Mouse (Mus musculus) embryonic facial prominence, embryonic 13.5 days (tissue): ENCODE measurements around the gene Hpca. TPM values are rescaled to one million over a fixed set of nuclear protein-coding genes. Genes with fewer than 3 reads are reported as not detected.

Experiments
- ATAC-seq: fragments of 200-750 bp; cut with Nextera tagmentation; 2 replicates; pipeline ENCODE4 v1.8.0; 2017; ENCODE audit warnings: low read depth; ENCODE audit not compliant: insufficient number of reproducible peaks, insufficient read depth, low FRiP score, low TSS enrichment
- H3K27ac ChIP-seq: fragments of 300-500 bp; sonication (generic); 2 replicates; pipeline ENCODE4 v1.5.1; 2015; ENCODE audit warnings: moderate library complexity, mild to moderate bottlenecking, inconsistent platforms
- H3K27me3 ChIP-seq: fragments of 300-500 bp; sonication (generic); 2 replicates; pipeline ENCODE4 v1.6.1; 2015; ENCODE audit warnings: mild to moderate bottlenecking, inconsistent platforms
- H3K36me3 ChIP-seq: fragments of 300-500 bp; sonication (generic); 2 replicates; pipeline ENCODE4 v1.6.1; 2015; ENCODE audit warnings: mild to moderate bottlenecking, inconsistent platforms
- H3K4me1 ChIP-seq: fragments of 300-500 bp; sonication (generic); 2 replicates; pipeline ENCODE4 v1.6.1; 2015; ENCODE audit warnings: inconsistent platforms
- H3K4me2 ChIP-seq: fragments of 300-500 bp; sonication (generic); 2 replicates; pipeline ENCODE4 v1.6.1; 2015; ENCODE audit warnings: moderate library complexity, mild to moderate bottlenecking, inconsistent platforms
- H3K4me3 ChIP-seq: fragments of 300-500 bp; sonication (generic); 2 replicates; pipeline ENCODE4 v1.5.1; 2015; ENCODE audit warnings: mild to moderate bottlenecking, inconsistent platforms
- H3K9ac ChIP-seq: fragments of 300-500 bp; sonication (generic); 2 replicates; pipeline ENCODE4 v1.6.1; 2015; ENCODE audit warnings: mild to moderate bottlenecking, inconsistent platforms
- H3K9me3 ChIP-seq: fragments of 300-500 bp; sonication (generic); 2 replicates; pipeline ENCODE4 v1.6.1; 2016; ENCODE audit warnings: inconsistent platforms
- WGBS: fragments of 180-500 bp; shearing (Covaris S2); methylation state at CpG from one replicate; pipeline ENCODE4 v1.1.7; 2015; ENCODE audit warnings: mixed read lengths; 5-methylcytosine and 5-hydroxymethylcytosine counted together
- polyA plus RNA-seq: library from polyadenylated mRNA; unstranded; fragments of >200 nt; fragmentation: Nextera tagmentation; extraction: Ambion mirVana; gene quantifications from 2 replicates; pipeline ENCODE4 v1.2.1, GENCODE M21; 2015

Gene Hpca
- polyA plus RNA-seq: 2.7 and 3.1 TPM in 2 replicates

GRCm38 (mm10) chr4:129121569-129122086, at the start of gene Hpca:
TSS of gene Hpca (minus strand) at chr4:129122036.
- Histone ChIP-seq H3K9ac (peak within 1 kb of the TSS; percentile 51), H3K4me2 (peak within 1 kb of the TSS; percentile 97), H3K27ac (no peak within 1 kb of the TSS), H3K4me1 (peaks cover 35% of the 10 kb centered on the region), H3K36me3 (no peaks in the 10 kb centered on the region), H3K27me3 (peaks cover 83% of the 10 kb centered on the region), H3K9me3 (no peaks in the 10 kb centered on the region), H3K4me3 (peak within 1 kb of the TSS; percentile 51)
- under 1% methylated on average over 17 of the region's 17 CpGs for WGBS
- ATAC-seq: 0 out of 2 replicates have a peak, but pooled peaks have one; percentile 13

GRCm38 (mm10) chr4:129161581-129162255, 39.9 kb upstream of the Hpca start:
- no peak overlapping the region for H3K27ac ChIP-seq
- H3K36me3 ChIP-seq: peaks cover 63% of the 10 kb centered on the region
- no peak for ATAC-seq
- H3K4me3 ChIP-seq: no peak overlapping the region
- no peak overlapping the region for H3K4me2 ChIP-seq
- H3K27me3 ChIP-seq: no peaks in the 10 kb centered on the region
- no peaks in the 10 kb centered on the region for H3K9me3 ChIP-seq
- WGBS: 90% methylated on average over 4 of the region's 4 CpGs
- no peaks in the 10 kb centered on the region for H3K4me1 ChIP-seq
- H3K9ac ChIP-seq: no peak overlapping the region

- Histone ChIP-seq H3K4me3 (no peak overlapping the region), H3K4me1 (no peaks in the 10 kb centered on the region), H3K36me3 (peaks cover 63% of the 10 kb centered on the region), H3K4me2 (no peak overlapping the region), H3K27ac (no peak overlapping the region), H3K9me3 (no peaks in the 10 kb centered on the region), H3K27me3 (no peaks in the 10 kb centered on the region), H3K9ac (no peak overlapping the region)
- ATAC-seq: no peak
- WGBS: 94% methylated on average over 1 of the region's 1 CpGs
Measured at GRCm38 (mm10) chr4:129161076-129161475, 39.2 kb upstream of the Hpca start.

GRCm38 (mm10) chr4:129158549-129158948, 36.7 kb upstream of the Hpca start:
- Histone ChIP-seq H3K4me2 (no peak overlapping the region), H3K9me3 (no peaks in the 10 kb centered on the region), H3K9ac (no peak overlapping the region), H3K4me1 (no peaks in the 10 kb centered on the region), H3K27ac (no peak overlapping the region), H3K36me3 (peaks cover 64% of the 10 kb centered on the region), H3K27me3 (no peaks in the 10 kb centered on the region), H3K4me3 (no peak overlapping the region)
- 79% methylated on average over 3 of the region's 3 CpGs for WGBS
- ATAC-seq: no peak

GRCm38 (mm10) chr4:129157541-129157940, 35.7 kb upstream of the Hpca start:
- ATAC-seq: no peak
- Histone ChIP-seq H3K27ac (no peak overlapping the region), H3K27me3 (no peaks in the 10 kb centered on the region), H3K4me3 (no peak overlapping the region), H3K4me1 (no peaks in the 10 kb centered on the region), H3K9me3 (no peaks in the 10 kb centered on the region), H3K9ac (no peak overlapping the region), H3K36me3 (peaks cover 65% of the 10 kb centered on the region), H3K4me2 (no peak overlapping the region)
- WGBS: 84% methylated on average over 5 of the region's 5 CpGs

GRCm38 (mm10) chr4:129151276-129151811, 29.5 kb upstream of the Hpca start:
- no peaks in the 10 kb centered on the region for H3K4me1 ChIP-seq
- H3K4me3 ChIP-seq: no peak overlapping the region
- no peak overlapping the region for H3K9ac ChIP-seq
- WGBS: 94% methylated on average over 4 of the region's 4 CpGs
- ATAC-seq: no peak
- H3K36me3 ChIP-seq: peaks cover 79% of the 10 kb centered on the region
- no peaks in the 10 kb centered on the region for H3K27me3 ChIP-seq
- no peak overlapping the region for H3K27ac ChIP-seq
- no peaks in the 10 kb centered on the region for H3K9me3 ChIP-seq
- no peak overlapping the region for H3K4me2 ChIP-seq

GRCm38 (mm10) chr4:129149321-129149720, 27.5 kb upstream of the Hpca start:
- WGBS: 83% methylated on average over 1 of the region's 1 CpGs
- ATAC-seq: no peak
- H3K9me3 ChIP-seq: no peaks in the 10 kb centered on the region
- H3K27ac ChIP-seq: no peak overlapping the region
- H3K4me2 ChIP-seq: no peak overlapping the region
- no peak overlapping the region for H3K4me3 ChIP-seq
- H3K36me3 ChIP-seq: peaks cover 60% of the 10 kb centered on the region
- no peaks in the 10 kb centered on the region for H3K27me3 ChIP-seq
- H3K9ac ChIP-seq: no peak overlapping the region
- peaks cover 13% of the 10 kb centered on the region for H3K4me1 ChIP-seq

- no peak overlapping the region for H3K4me2 ChIP-seq
- H3K9me3 ChIP-seq: no peaks in the 10 kb centered on the region
- ATAC-seq: no peak
- H3K4me3 ChIP-seq: no peak overlapping the region
- H3K4me1 ChIP-seq: peaks cover 21% of the 10 kb centered on the region
- H3K27me3 ChIP-seq: no peaks in the 10 kb centered on the region
- WGBS: 79% methylated on average over 13 of the region's 13 CpGs
- no peak overlapping the region for H3K9ac ChIP-seq
- no peak overlapping the region for H3K27ac ChIP-seq
- H3K36me3 ChIP-seq: peaks cover 45% of the 10 kb centered on the region
Measured at GRCm38 (mm10) chr4:129147552-129148103, 25.8 kb upstream of the Hpca start.

GRCm38 (mm10) chr4:129146392-129146791, 24.6 kb upstream of the Hpca start:
- H3K36me3 ChIP-seq: peaks cover 32% of the 10 kb centered on the region
- peaks cover 29% of the 10 kb centered on the region for H3K4me1 ChIP-seq
- ATAC-seq: no peak
- H3K4me3 ChIP-seq: no peak overlapping the region
- H3K9ac ChIP-seq: no peak overlapping the region
- WGBS: 58% methylated on average over 2 of the region's 2 CpGs
- H3K9me3 ChIP-seq: no peaks in the 10 kb centered on the region
- no peak overlapping the region for H3K4me2 ChIP-seq
- no peaks in the 10 kb centered on the region for H3K27me3 ChIP-seq
- no peak overlapping the region for H3K27ac ChIP-seq

- Histone ChIP-seq H3K9ac (no peak overlapping the region), H3K27ac (no peak overlapping the region), H3K9me3 (no peaks in the 10 kb centered on the region), H3K4me2 (no peak overlapping the region), H3K27me3 (no peaks in the 10 kb centered on the region), H3K4me1 (peaks cover 34% of the 10 kb centered on the region), H3K4me3 (no peak overlapping the region), H3K36me3 (peaks cover 28% of the 10 kb centered on the region)
- no peak for ATAC-seq
- 79% methylated on average over 4 of the region's 4 CpGs for WGBS
Measured at GRCm38 (mm10) chr4:129145943-129146342, 24.1 kb upstream of the Hpca start.

GRCm38 (mm10) chr4:129145411-129145810, 23.6 kb upstream of the Hpca start:
- Histone ChIP-seq H3K9me3 (no peaks in the 10 kb centered on the region), H3K4me3 (no peak overlapping the region), H3K4me1 (peaks cover 35% of the 10 kb centered on the region), H3K27ac (peak overlapping the region; percentile 72; the same call in 1 of the 2 replicates), H3K27me3 (no peaks in the 10 kb centered on the region), H3K36me3 (peaks cover 22% of the 10 kb centered on the region), H3K4me2 (no peak overlapping the region), H3K9ac (no peak overlapping the region)
- 69% methylated on average over 4 of the region's 4 CpGs for WGBS
- ATAC-seq: no peak
